Mouse (Mus musculus): Measurements from ENCODE around the gene Btf3l4. TPM values are rescaled to one million over a fixed set of nuclear protein-coding genes. Genes with fewer than 3 reads are reported as not detected.

Btf3l4 gene
- 120 and 121 TPM in 2 replicates for polyA plus RNA-seq (2012; rRNA removed)

DNA sequence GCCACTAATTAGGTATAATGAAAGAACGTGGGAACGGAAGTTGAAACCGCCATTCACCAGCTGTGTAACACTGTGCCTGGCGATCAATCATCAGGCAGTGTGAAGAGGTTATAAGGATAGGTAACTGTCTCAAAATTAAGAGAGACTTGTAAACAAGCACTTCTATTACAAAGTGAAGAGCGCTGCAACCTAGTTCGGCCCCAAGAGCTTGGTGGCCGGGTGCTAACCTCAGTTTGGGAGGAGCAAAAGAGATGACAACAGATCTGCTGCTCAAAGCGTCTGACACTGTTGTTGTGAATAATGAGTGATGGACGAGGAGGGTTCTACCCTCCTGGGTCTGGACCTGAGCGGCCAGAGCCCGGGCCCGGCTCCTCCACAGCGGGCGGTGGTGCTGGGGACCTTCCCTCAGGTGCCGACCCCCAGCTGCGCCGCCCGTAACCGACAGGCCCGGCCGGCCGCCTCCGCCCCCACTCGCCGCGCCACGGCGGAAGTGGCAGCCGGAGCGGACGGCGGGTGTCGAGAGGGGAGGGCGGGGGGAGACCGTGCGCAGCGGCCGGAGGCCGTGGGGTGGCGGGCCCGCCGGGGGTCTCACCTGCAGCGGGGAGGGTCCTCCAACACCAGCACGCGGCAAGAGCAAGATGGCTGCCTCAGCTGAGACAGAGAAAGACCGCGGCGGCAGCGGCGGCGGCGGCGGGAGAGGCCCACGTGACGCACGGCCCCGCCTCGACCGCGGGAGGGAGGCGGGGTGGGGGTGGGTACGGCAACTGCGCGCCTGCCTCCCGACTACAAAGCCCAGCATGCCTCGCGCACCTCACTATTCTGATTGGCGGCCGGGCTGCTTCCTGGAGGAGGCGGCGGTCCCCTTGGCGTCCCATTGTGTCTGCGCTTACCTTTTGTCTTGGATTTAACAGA lies at the start of gene Btf3l4:
TSS of gene Btf3l4 (minus strand) at position 699 of the 912 bp plus-strand sequence.

DNA sequence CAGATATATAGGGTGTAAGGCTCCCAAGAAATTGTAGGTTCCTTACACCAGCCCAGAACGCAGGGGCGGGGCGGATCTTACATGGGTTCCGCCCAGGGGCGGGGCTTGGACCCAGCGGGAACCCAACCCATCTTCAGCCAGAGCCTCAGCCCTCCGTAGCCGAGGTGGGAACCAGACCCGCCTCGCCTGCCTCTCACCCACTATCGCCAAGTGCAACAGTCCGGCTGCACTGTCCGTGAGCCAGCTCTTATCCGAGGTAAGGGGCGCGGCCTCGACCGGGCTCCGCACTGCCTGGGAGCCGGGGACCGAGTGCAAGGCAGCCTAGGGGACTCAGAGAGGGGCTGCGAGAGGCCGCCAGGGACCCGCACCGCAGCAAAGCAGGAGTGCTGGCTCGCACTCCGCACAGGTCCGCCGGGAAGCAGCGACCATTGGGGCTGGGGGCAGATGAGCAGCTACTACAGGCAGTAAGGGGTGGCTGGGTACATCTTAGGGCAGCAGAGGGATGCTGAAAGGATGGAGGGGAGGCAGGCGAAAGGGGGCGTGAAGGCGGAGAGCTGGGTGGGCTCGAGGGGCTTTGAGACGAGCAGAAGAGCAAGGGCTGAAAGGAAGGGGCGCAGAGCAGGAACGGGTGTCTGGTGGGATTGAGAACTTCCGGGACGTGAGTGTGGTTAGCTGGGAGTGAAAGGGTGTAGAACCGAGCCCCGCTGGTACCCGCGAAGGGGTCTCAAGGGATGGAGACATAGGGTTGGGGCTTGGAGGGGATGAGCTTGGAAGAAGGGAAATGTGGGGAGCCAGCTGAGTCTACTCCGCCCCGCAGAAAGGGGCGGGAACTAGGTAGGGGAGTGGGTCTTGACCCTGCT lies 45.8 kb upstream of the Btf3l4 start, which contains the start of gene Rab3b:
TSS of gene Rab3b (plus strand) at position 101 of the 860 bp plus-strand sequence.

GRCm38 (mm10) chr4:108848505-108848848 lies 15.1 kb upstream of the Btf3l4 start, which contains the start of gene A730015C16Rik:
Gene A730015C16Rik, minus strand, starts transcription at chr4:108848619.

DNA sequence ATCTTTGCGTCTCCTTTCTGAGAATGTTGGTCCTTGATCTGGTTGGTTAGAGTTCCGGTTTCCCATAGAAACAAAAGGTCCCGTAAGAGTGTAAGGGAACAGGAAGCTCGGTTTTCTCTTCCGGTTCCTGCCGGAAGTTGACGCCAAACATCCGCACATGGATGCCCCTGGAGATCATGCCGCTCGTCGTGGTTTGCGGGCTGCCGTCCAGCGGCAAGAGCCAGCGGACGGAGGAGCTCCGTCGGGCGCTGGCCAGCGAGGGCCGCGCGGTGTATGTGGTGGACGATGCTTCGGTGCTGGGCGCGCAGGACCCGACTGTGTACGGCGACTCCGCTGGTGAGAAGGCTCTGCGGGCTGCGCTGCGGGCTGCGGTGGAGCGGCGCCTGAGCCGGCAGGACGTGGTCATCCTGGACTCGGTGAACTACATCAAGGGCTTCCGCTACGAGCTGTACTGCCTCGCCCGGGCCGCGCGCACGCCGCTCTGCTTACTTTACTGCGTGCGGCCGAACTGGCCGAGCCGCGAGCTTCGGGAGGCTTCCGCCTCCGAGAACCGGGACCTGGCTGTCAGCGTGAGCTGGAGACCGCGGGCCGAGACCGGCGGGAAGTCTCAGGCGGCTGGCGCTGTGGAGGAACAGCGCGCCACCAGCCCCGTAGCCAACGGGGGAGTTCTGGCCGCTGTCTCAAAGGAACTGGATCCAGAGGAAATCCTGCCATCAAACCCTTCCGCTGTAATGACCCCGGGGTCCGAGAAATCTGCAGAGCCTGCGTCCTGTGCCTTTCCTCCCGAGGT lies 14.5 kb upstream of the Btf3l4 start, which contains the start of gene Kti12:
TSS of gene Kti12 (plus strand) at position 71 of the 790 bp plus-strand sequence.

DNA sequence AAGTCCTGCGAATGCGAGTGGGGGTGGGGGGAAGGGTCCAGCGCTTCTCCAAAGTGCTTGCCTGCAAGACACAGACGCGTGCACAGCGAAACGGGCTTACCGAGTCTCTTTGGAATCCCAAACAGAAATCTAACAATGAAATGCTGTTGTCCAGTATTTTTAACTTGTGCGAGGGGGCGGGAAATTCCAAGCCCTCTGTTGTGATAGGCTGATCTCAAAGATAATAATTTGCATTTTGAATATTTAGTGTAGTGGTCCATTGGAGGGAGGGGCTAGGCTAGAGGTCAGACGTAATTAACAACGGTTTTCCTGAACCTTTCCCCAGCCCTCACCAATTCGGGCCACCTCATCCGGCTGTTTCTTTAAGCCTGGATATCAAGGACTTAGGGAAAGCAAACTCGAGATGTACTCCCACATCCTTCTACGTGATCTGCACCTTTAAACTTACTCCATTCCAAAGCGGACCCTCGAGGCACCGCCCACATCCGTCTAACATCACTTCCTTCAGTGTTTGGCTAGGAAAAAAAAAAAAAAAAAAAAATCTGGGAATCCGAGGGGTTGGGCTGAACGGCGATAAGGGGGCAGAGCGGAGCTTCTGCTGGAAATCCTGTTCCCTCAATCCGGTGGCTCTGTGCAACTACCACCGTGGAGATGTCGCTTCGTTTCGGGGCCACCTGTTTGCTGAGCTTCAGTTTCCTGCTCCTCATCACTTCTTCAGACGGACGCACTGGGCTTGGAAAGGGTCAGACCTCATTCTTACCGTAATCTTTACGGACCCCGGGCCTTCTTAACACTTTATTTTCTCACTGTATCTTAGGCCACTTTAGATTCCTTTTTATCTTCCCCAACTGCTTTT lies 929 bp upstream of the Btf3l4 start, which contains the start of gene Txndc12:
TSS of gene Txndc12 (plus strand) at position 487 of the 856 bp plus-strand sequence.

DNA sequence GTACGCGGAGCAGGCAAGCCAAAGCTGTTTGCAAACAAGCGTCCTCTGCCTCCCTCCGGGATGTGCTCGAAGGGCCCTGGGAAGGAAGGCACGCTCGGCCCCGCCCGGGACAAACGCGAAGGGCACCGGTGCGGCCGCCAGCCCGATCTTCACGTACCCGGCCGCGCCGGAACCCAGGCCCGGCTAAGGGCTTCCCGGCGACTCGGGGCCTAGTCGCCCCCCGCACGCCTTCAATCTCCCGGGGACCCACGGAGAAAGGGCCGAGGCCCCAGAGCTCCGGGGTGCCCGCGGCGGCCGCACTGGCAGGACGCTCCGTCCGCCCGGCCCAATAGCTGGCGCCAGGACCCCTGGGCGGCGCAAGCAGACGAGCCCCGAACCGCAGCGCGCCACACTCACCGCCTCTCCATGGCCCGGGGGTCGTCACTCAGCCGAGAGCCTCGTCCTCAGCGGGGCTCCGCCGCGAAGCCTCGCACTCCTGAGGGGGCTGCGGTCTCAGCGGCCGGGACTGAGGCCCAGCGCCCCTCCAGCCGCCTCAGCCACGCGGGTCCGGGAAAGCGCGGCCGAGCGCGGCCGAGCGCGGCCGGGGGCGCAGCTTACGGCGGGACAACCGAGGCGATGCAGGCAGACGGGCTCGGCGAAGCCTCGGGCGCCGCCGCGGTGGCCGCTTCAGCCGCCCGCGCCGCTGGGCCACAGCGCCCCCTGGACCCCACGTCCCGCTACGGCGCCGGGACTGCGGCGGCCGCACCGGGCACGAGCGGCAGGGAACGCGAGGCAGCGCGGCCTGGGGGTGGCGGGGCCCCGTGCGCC lies 53.2 kb downstream of the Btf3l4 start, which contains the start of gene Zfyve9:
TSS of gene Zfyve9 (minus strand) at position 742 of the 807 bp plus-strand sequence.

Other genes with a start within 250 kb of the Btf3l4 start
- 42.7 and 45.0 TPM in 2 replicates for gene Cc2d1b, start 213.7 kb downstream of the Btf3l4 start, polyA plus RNA-seq (2012; rRNA removed)
- gene 3110021N24Rik, start 114.0 kb downstream of the Btf3l4 start, polyA plus RNA-seq (2012; rRNA removed): 0.16 and 0.20 TPM in 2 replicates
- 12.3 and 12.8 TPM in 2 replicates for gene Zfyve9, start 52.8 kb downstream of the Btf3l4 start, polyA plus RNA-seq (2012; rRNA removed)
- 58.9 and 59.6 TPM in 2 replicates for gene Txndc12, start 987 bp upstream of the Btf3l4 start, polyA plus RNA-seq (2012; rRNA removed)
- gene Kti12, start 14.2 kb upstream of the Btf3l4 start, polyA plus RNA-seq (2012; rRNA removed): 23.4 and 24.2 TPM in 2 replicates
- 0.04 and 0.12 TPM in 2 replicates for gene A730015C16Rik, start 15.0 kb upstream of the Btf3l4 start, polyA plus RNA-seq (2012; rRNA removed)
- 127 and 132 TPM in 2 replicates for gene Rab3b, start 45.4 kb upstream of the Btf3l4 start, polyA plus RNA-seq (2012; rRNA removed)
- 131 and 159 TPM in 2 replicates for gene Nrd1, start 167.0 kb upstream of the Btf3l4 start, polyA plus RNA-seq (2012; rRNA removed)

All from central nervous system, embryonic 18 days (tissue).